Mouse (Mus musculus) hematopoietic multipotent progenitor cell, adult 10-12 weeks (in vitro differentiated cells): ENCODE data around the gene Hoxd13. TPM values are rescaled to one million over a fixed set of nuclear protein-coding genes. Genes with fewer than 3 reads are reported as not detected.

Experiments
- polyA plus RNA-seq: library from polyadenylated mRNA; stranded (reverse); fragments of >175 nt; gene quantifications from 2 replicates; pipeline ENCODE4 v1.2.3, GENCODE M21; 2012; ENCODE audit warnings: low replicate concordance

The Hoxd13 gene
- not detected in 2 replicates for polyA plus RNA-seq

DNA sequence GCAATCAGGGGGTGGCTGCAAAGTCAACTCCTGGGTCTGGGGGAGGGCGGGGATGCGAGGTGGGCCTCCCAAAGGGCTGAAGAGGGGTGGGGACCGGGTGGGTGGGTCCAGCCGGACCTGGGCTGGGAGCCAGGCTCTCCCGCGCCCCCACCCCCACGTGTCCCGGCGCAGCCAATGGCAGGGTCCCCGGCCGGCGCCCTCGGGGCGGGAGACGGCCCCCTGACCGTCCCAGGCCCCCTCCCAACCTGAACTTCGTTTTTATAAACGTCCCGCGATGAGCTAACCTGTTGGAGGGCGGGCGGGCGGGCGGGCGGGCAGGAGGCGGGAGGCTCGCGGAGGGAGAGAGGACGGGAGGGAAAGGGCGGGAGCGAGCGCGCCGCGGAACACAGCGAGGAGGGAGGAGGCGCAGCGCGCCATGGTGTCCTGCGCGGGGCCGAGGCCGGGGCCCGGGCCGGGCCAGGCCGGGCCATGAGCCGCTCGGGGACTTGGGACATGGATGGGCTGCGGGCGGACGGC lies at the start of gene Hoxd13:
Gene Hoxd13 (plus strand): TSS at position 469 of the 516 bp plus-strand sequence.

GRCm38 (mm10) chr2:74659507-74660005 lies 8.6 kb upstream of the Hoxd13 start, which contains the start of gene Evx2:
TSS of gene Evx2 (minus strand) at chr2:74659557.

DNA sequence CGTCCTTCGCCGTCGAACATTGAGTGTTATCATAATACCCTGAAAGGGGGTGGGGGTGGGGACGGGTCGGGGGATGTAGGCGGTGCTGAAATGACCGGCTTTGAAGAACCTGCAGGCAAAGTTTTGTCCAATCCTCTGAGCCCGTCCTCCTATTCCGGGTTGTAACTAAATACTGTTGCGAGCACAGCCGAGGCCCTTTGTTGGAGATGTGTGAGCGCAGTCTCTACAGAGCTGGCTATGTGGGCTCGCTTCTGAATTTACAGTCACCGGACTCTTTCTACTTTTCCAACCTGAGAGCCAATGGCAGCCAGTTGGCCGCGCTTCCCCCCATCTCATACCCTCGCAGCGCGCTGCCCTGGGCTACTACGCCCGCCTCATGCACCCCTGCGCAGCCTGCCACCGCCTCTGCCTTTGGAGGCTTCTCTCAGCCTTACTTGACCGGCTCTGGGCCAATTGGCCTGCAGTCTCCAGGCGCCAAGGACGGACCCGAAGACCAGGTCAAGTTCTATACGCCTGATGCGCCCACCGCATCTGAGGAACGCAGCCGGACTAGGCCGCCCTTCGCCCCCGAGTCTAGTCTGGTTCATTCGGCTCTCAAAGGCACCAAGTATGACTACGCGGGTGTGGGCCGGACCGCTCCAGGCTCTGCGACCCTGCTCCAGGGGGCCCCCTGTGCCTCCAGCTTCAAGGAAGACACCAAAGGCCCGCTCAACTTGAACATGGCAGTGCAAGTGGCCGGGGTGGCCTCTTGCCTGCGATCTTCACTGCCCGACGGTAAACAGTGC lies 7.0 kb downstream of the Hoxd13 start, which contains the start of gene Hoxd12:
Gene Hoxd12 (plus strand): TSS at position 133 of the 785 bp plus-strand sequence.

GRCm38 (mm10) chr2:74678891-74679595 lies 10.9 kb downstream of the Hoxd13 start, which contains the start of gene Hoxd11:
TSS of gene Hoxd11 (plus strand) at chr2:74679557.

GRCm38 (mm10) chr2:74691022-74691951 lies 23.2 kb downstream of the Hoxd13 start, which contains the start of gene Hoxd10:
TSS of gene Hoxd10 (plus strand) at chr2:74691924.

GRCm38 (mm10) chr2:74697567-74698121 lies 29.5 kb downstream of the Hoxd13 start, which contains the start of gene Hoxd9:
TSS of gene Hoxd9 (plus strand) at chr2:74697727.

DNA sequence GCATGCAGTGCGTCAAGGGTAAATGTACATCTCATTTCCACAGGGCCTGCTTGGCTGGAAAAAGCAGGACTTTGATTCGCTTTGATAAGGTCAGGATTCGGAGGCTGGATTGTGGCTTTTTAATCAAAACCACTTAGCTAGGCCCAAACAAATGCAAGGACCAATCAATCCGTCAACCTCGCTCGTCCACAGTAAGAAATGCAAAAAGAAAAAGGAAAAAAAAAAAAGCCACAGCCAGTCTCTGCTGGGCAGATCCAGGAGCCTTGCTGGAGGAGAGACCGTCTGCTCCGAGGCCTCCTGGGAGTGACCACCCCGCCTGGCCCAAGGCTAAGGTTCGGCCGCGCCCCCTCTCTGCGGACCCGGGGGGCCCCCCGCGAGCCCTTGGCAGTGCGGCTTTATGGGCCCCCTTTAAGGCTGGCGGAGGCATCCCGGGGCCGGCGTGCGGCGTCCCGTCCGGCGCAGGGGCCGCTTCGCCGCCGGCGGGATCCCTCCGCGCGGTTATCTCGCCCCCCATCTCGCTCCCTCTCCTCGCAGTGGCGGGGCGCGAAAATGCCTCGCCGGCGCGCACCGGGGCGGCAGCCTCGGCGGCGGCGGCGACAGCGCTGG lies 36.4 kb downstream of the Hoxd13 start, which contains the start of gene Hoxd8:
Gene Hoxd8 (plus strand): TSS at position 223 of the 606 bp plus-strand sequence.

GRCm38 (mm10) chr2:74711721-74712621 lies 43.9 kb downstream of the Hoxd13 start, which contains the start of the genes Hoxd3 and Hoxd4:
TSS of gene Hoxd3 (plus strand) at chr2:74711927.
TSS of gene Hoxd4 (plus strand) at chr2:74711929.

Other genes starting within 250 kb of the Hoxd13 start
- 5.0 and 12.5 TPM in 2 replicates for gene Lnpk, start 88.9 kb upstream of the Hoxd13 start, polyA plus RNA-seq
- not detected in 2 replicates for gene Evx2, start 8.8 kb upstream of the Hoxd13 start, polyA plus RNA-seq
- gene Hoxd12, start 6.7 kb downstream of the Hoxd13 start, polyA plus RNA-seq: not detected in 2 replicates
- not detected in 2 replicates for gene Hoxd11, start 11.2 kb downstream of the Hoxd13 start, polyA plus RNA-seq
- gene Hoxd10, start 23.6 kb downstream of the Hoxd13 start, polyA plus RNA-seq: not detected in 2 replicates
- not detected in 2 replicates for gene Hoxd9, start 29.4 kb downstream of the Hoxd13 start, polyA plus RNA-seq
- gene Hoxd8, start 36.3 kb downstream of the Hoxd13 start, polyA plus RNA-seq: 0.04 TPM in 1 of 2 replicates, not detected in the other
- not detected in 2 replicates for gene Hoxd3, start 43.6 kb downstream of the Hoxd13 start, polyA plus RNA-seq
- 0.47 TPM in 1 of 2 replicates, not detected in the other for gene Hoxd4, start 43.6 kb downstream of the Hoxd13 start, polyA plus RNA-seq
- gene Gm28230, start 58.4 kb downstream of the Hoxd13 start, polyA plus RNA-seq: 0.03 TPM in 1 of 2 replicates, not detected in the other
- not detected in 2 replicates for gene Hoxd1, start 94.7 kb downstream of the Hoxd13 start, polyA plus RNA-seq
- 21.6 and 35.3 TPM in 2 replicates for gene Mtx2, start 157.5 kb downstream of the Hoxd13 start, polyA plus RNA-seq